Mouse (Mus musculus) forebrain, embryonic 11.5 days (tissue): ENCODE measurements around the gene Olfr107. TPM values are rescaled to one million over a fixed set of nuclear protein-coding genes. Genes with fewer than 3 reads are reported as not detected.

Experiments
- ATAC-seq: fragments of 200-750 bp; cut with Nextera tagmentation; replicated peaks from 2 replicates; pipeline ENCODE4 v1.8.0; 2017; ENCODE audit warnings: moderate TSS enrichment; ENCODE audit not compliant: low FRiP score
- DNase-seq: peaks from one replicate; pipeline ENCODE4 v3.0.0-alpha.2; 2017; ENCODE audit warnings: low spot score
- H3K27ac ChIP-seq: fragments of 300-500 bp; sonication (generic); 2 replicates; pipeline ENCODE4 v1.5.1; 2014; ENCODE audit warnings: low read depth, low read length
- H3K27me3 ChIP-seq: fragments of 300-500 bp; sonication (generic); 2 replicates; pipeline ENCODE4 v1.6.1; 2014; ENCODE audit warnings: mild to moderate bottlenecking, low read length, mixed read lengths; ENCODE audit not compliant: control insufficient read depth, insufficient read depth
- H3K36me3 ChIP-seq: fragments of 300-500 bp; sonication (generic); 2 replicates; pipeline ENCODE4 v1.6.1; 2014; ENCODE audit warnings: mild to moderate bottlenecking, low read length, moderate library complexity, mixed read lengths; ENCODE audit not compliant: control insufficient read depth, insufficient read depth
- H3K4me1 ChIP-seq: fragments of 300-500 bp; sonication (generic); replicated peaks from 2 replicates; pipeline ENCODE4 v1.6.1; 2014; ENCODE audit warnings: low read length, mixed read lengths; ENCODE audit not compliant: control insufficient read depth, insufficient read depth
- H3K4me2 ChIP-seq: fragments of 300-500 bp; sonication (generic); 2 replicates; pipeline ENCODE4 v1.6.1; 2014; ENCODE audit warnings: low read depth, mild to moderate bottlenecking, low read length, moderate library complexity, mixed read lengths; ENCODE audit not compliant: severe bottlenecking
- H3K4me3 ChIP-seq: fragments of 300-500 bp; sonication (generic); 2 replicates; pipeline ENCODE4 v1.5.1; 2014; ENCODE audit warnings: low read depth, low read length
- H3K9ac ChIP-seq: fragments of 300-500 bp; sonication (generic); 2 replicates; pipeline ENCODE4 v1.6.1; 2014; ENCODE audit warnings: low read length
- H3K9me3 ChIP-seq: fragments of 300-500 bp; sonication (generic); 2 replicates; pipeline ENCODE4 v1.6.1; 2016; ENCODE audit warnings: low read length, mixed read lengths; ENCODE audit not compliant: control insufficient read depth
- WGBS: fragments of 180-500 bp; shearing (Covaris S2); extraction: QIAGEN DNeasy Blood & Tissue Kit; methylation state at CpG from one replicate; pipeline ENCODE4 v1.1.7; 2014; 5-methylcytosine and 5-hydroxymethylcytosine counted together
- polyA plus RNA-seq: library from polyadenylated mRNA; unstranded; fragments of >200 nt; fragmentation: Nextera tagmentation; extraction: Ambion mirVana; gene quantifications from 2 replicates; pipeline ENCODE4 v1.2.1, GENCODE M21; 2014

Olfr107 gene
- polyA plus RNA-seq, result not detected in 2 replicates

DNA sequence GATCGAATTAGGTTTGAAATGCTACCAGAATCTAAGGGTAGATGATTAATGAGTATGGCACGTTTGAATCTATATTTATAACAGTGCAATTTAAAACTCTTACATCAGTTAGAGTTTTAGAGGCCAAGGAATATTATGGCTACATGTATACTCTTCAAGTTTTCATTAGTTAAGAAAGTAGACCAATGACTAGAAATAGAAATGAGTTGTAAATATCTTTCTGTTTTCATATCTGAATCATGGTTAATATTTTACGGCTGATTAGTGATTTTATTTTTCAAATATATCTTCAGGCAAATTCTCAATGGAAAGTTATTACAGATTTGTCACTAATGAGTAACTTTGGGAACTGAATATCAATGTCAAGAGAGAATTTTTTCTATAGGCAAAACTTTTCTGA, at the start of gene Olfr107:
Gene Olfr107, plus strand, starts transcription at position 301 of the 400 bp plus-strand sequence.
- H3K4me3 ChIP-seq, result no peak within 1 kb of the TSS
- no peaks in the 10 kb centered on the region for H3K36me3 ChIP-seq
- ATAC-seq (no peak), DNase-seq (no peak)
- 81% methylated on average over 3 of the region's 3 CpGs for WGBS
- no peaks in the 10 kb centered on the region for H3K9me3 ChIP-seq
- H3K9ac ChIP-seq, result no peak within 1 kb of the TSS
- H3K27ac ChIP-seq, result no peak within 1 kb of the TSS
- H3K4me1 ChIP-seq, result no peaks in the 10 kb centered on the region
- no peaks in the 10 kb centered on the region for H3K27me3 ChIP-seq
- no peak within 1 kb of the TSS for H3K4me2 ChIP-seq

- no peak within 1 kb of the TSS for H3K27ac ChIP-seq
- no peak within 1 kb of the TSS for H3K4me2 ChIP-seq
- H3K4me1 ChIP-seq, result no peaks in the 10 kb centered on the region
- no peaks in the 10 kb centered on the region for H3K9me3 ChIP-seq
- ATAC-seq (no peak), DNase-seq (no peak)
- no peaks in the 10 kb centered on the region for H3K36me3 ChIP-seq
- H3K4me3 ChIP-seq, result no peak within 1 kb of the TSS
- no peaks in the 10 kb centered on the region for H3K27me3 ChIP-seq
- no peak within 1 kb of the TSS for H3K9ac ChIP-seq
Observed at GRCm38 (mm10) chr17:37359282-37359681, 39.7 kb upstream of the Olfr107 start, which contains the start of gene Olfr104-ps. TSS of gene Olfr104-ps (plus strand) at chr17:37359582.

DNA sequence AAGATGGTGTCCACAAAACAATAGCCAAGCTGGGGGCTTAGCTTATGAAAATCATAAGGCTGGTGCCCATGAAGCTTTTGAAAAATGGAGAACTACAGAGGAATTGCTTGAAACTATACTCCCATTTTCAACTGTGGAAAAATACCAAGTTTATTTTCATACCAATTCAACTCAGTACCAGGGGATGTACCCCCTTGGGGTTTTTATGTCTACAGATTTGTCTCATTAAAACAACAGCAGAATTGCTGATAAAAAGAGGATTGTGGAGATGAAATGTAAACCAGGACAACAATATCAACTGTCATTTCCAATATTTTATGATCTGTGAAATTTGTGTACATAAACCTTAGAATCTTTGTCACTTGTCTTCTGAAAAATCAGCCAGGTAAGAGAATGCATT, 20.3 kb upstream of the Olfr107 start, which contains the start of gene Olfr105-ps:
Gene Olfr105-ps, plus strand, starts transcription at position 301 of the 400 bp plus-strand sequence.
- Histone ChIP-seq H3K36me3 (no peaks in the 10 kb centered on the region), H3K27me3 (no peaks in the 10 kb centered on the region), H3K4me3 (no peak within 1 kb of the TSS), H3K4me1 (no peaks in the 10 kb centered on the region), H3K9ac (no peak within 1 kb of the TSS), H3K4me2 (no peak within 1 kb of the TSS), H3K9me3 (no peaks in the 10 kb centered on the region), H3K27ac (no peak within 1 kb of the TSS)
- no peak for ATAC-seq
- no peak for DNase-seq

DNA sequence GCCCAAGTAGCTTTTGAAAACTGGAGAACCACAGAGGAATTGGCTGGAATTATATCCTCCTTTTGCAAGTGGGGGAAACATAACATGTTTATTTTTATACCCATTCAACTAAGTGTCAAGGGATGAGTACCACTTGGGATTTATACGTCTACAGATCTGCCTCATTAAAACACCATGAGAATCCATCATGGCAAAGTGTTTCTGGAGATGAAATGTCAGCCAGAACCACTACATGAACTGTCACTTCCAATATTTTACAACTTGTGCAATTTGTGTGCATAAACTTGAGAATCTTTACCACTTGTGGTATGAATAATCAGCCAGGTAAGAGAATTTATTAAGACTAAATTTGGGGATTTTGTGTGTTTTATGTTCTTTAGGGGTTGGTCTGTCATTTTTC, 8.9 kb upstream of the Olfr107 start, which contains the start of gene Olfr106-ps:
Gene Olfr106-ps, plus strand, starts transcription at position 301 of the 400 bp plus-strand sequence.
- ATAC-seq (no peak), DNase-seq (no peak)
- no peaks in the 10 kb centered on the region for H3K36me3 ChIP-seq
- no peaks in the 10 kb centered on the region for H3K27me3 ChIP-seq
- H3K4me3 ChIP-seq, result no peak within 1 kb of the TSS
- no peaks in the 10 kb centered on the region for H3K9me3 ChIP-seq
- H3K4me2 ChIP-seq, result no peak within 1 kb of the TSS
- 82% methylated on average over 1 of the region's 1 CpGs for WGBS
- no peaks in the 10 kb centered on the region for H3K4me1 ChIP-seq
- H3K9ac ChIP-seq, result no peak within 1 kb of the TSS
- H3K27ac ChIP-seq, result no peak within 1 kb of the TSS

DNA sequence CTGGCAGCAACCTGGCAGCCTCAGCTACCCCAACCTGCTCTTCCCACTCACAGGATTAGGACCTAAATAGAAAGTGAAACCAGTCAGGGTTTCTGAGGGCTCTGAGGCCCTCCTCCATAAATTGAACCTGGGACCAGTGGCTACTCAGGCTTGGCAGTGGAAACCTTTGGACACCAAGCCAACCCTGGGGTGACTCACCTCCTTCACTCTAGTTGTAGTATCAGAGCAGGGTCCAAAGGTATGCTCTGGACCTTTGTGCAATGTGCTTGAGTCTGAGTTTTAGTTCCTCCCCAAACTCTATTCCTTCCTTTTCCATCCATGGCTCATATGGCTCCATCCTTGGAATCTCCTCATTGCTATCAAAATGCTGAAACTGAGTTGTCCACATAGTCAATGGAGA, 14.4 kb downstream of the Olfr107 start:
- H3K9me3 ChIP-seq, result no peaks in the 10 kb centered on the region
- H3K36me3 ChIP-seq, result no peaks in the 10 kb centered on the region
- H3K27me3 ChIP-seq, result no peaks in the 10 kb centered on the region
- ATAC-seq (no peak), DNase-seq (no peak)
- no peak overlapping the region for H3K4me3 ChIP-seq
- no peaks in the 10 kb centered on the region for H3K4me1 ChIP-seq
- no peak overlapping the region for H3K27ac ChIP-seq
- H3K4me2 ChIP-seq, result no peak overlapping the region
- H3K9ac ChIP-seq, result no peak overlapping the region

DNA sequence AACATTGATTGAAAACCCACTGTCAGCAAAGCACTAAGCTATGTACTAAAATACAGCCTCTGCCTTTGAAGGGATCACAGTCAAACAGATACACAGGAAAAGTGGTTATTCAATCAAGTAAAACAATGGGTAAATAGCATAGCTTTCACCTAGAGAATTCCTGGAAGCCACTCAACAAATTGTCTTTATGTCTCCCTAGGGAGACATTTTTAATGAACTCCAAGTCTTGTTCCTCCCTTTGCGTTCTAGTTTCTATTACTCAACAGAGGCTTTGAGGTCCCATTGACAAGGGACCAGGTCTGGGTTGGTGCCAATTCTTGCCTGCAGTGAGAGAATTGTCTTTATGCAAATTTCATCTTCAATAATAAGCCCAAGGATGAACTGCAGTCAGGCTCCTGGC, 46.2 kb downstream of the Olfr107 start, which contains the start of gene Olfr108:
Gene Olfr108, plus strand, starts transcription at position 301 of the 400 bp plus-strand sequence.
- H3K4me3 ChIP-seq, result no peak within 1 kb of the TSS
- ATAC-seq, result no peak
- no peak for DNase-seq
- no peak within 1 kb of the TSS for H3K9ac ChIP-seq
- H3K4me2 ChIP-seq, result no peak within 1 kb of the TSS
- no peaks in the 10 kb centered on the region for H3K36me3 ChIP-seq
- H3K27me3 ChIP-seq, result no peaks in the 10 kb centered on the region
- H3K4me1 ChIP-seq, result no peaks in the 10 kb centered on the region
- H3K9me3 ChIP-seq, result no peaks in the 10 kb centered on the region
- no peak within 1 kb of the TSS for H3K27ac ChIP-seq
- whole genome bisulfite sequencing, result 85% methylated on average over 1 of the region's 1 CpGs

Other genes with a start within 250 kb of the Olfr107 start
- not detected in 2 replicates for gene Olfr93, start 237.7 kb upstream of the Olfr107 start, polyA plus RNA-seq
- gene Ubd, start 205.3 kb upstream of the Olfr107 start, polyA plus RNA-seq, result not detected in 2 replicates
- gene Olfr94, start 198.2 kb upstream of the Olfr107 start, polyA plus RNA-seq, result not detected in 2 replicates
- gene Olfr95, start 186.1 kb upstream of the Olfr107 start, polyA plus RNA-seq, result not detected in 2 replicates
- gene Olfr96, start 179.1 kb upstream of the Olfr107 start, polyA plus RNA-seq, result not detected in 2 replicates
- not detected in 2 replicates for gene Olfr97, start 161.9 kb upstream of the Olfr107 start, polyA plus RNA-seq
- gene Olfr98, start 135.5 kb upstream of the Olfr107 start, polyA plus RNA-seq, result not detected in 2 replicates
- 1.7 and 2.5 TPM in 2 replicates for gene H2-M3, start 129.0 kb upstream of the Olfr107 start, polyA plus RNA-seq
- not detected in 2 replicates for gene Olfr99, start 115.8 kb upstream of the Olfr107 start, polyA plus RNA-seq
- not detected in 2 replicates for gene Olfr101, start 94.9 kb upstream of the Olfr107 start, polyA plus RNA-seq
- gene Olfr102, start 82.2 kb upstream of the Olfr107 start, polyA plus RNA-seq, result not detected in 2 replicates
- gene Olfr103, start 59.5 kb upstream of the Olfr107 start, polyA plus RNA-seq, result not detected in 2 replicates
- gene Olfr104-ps, start 39.6 kb upstream of the Olfr107 start, polyA plus RNA-seq, result not detected in 2 replicates
- not detected in 2 replicates for gene Olfr105-ps, start 20.2 kb upstream of the Olfr107 start, polyA plus RNA-seq
- gene Olfr106-ps, start 8.8 kb upstream of the Olfr107 start, polyA plus RNA-seq, result not detected in 2 replicates
- not detected in 2 replicates for gene Olfr108, start 46.3 kb downstream of the Olfr107 start, polyA plus RNA-seq
- gene Olfr109, start 59.7 kb downstream of the Olfr107 start, polyA plus RNA-seq, result not detected in 2 replicates
- not detected in 2 replicates for gene H2-M2, start 84.3 kb downstream of the Olfr107 start, polyA plus RNA-seq
- not detected in 2 replicates for gene Olfr110, start 93.2 kb downstream of the Olfr107 start, polyA plus RNA-seq
- not detected in 2 replicates for gene Olfr111, start 108.8 kb downstream of the Olfr107 start, polyA plus RNA-seq
- not detected in 2 replicates for gene Olfr112, start 170.2 kb downstream of the Olfr107 start, polyA plus RNA-seq
- gene Olfr113, start 178.4 kb downstream of the Olfr107 start, polyA plus RNA-seq, result not detected in 2 replicates
- not detected in 2 replicates for gene Olfr114, start 193.5 kb downstream of the Olfr107 start, polyA plus RNA-seq
- gene Olfr115, start 227.9 kb downstream of the Olfr107 start, polyA plus RNA-seq, result not detected in 2 replicates
- gene Olfr116, start 228.0 kb downstream of the Olfr107 start, polyA plus RNA-seq, result not detected in 2 replicates